Mouse (Mus musculus) hindbrain, embryonic 12.5 days (tissue): ENCODE data around the gene 4930595D18Rik. TPM values are rescaled to one million over a fixed set of nuclear protein-coding genes. Genes with fewer than 3 reads are reported as not detected.
A peak's percentile ranks its signal among the peaks of the same experiment; 100 is the strongest.

ENCODE experiments used
- ATAC-seq: fragments of 200-750 bp; cut with Nextera tagmentation; 2 replicates; pipeline ENCODE4 v1.8.0; 2017; ENCODE audit warnings: moderate TSS enrichment; ENCODE audit not compliant: low FRiP score
- H3K27ac ChIP-seq: fragments of 300-500 bp; sonication (generic); 2 replicates; pipeline ENCODE4 v1.5.1; 2016; ENCODE audit warnings: mild to moderate bottlenecking
- H3K27me3 ChIP-seq: fragments of 300-500 bp; sonication (generic); 2 replicates; pipeline ENCODE4 v1.6.1; 2016; ENCODE audit warnings: mild to moderate bottlenecking
- H3K36me3 ChIP-seq: fragments of 300-500 bp; sonication (generic); 2 replicates; pipeline ENCODE4 v1.6.1; 2016; ENCODE audit warnings: mild to moderate bottlenecking
- H3K4me1 ChIP-seq: fragments of 300-500 bp; sonication (generic); 2 replicates; pipeline ENCODE4 v1.6.1; 2016
- H3K4me2 ChIP-seq: fragments of 300-500 bp; sonication (generic); replicated peaks from 2 replicates; pipeline ENCODE4 v1.6.1; 2016; ENCODE audit warnings: mild to moderate bottlenecking
- H3K4me3 ChIP-seq: fragments of 300-500 bp; sonication (generic); 2 replicates; pipeline ENCODE4 v1.5.1; 2016; ENCODE audit warnings: mild to moderate bottlenecking
- H3K9ac ChIP-seq: fragments of 300-500 bp; sonication (generic); 2 replicates; pipeline ENCODE4 v1.6.1; 2016; ENCODE audit warnings: mild to moderate bottlenecking, moderate library complexity
- H3K9me3 ChIP-seq: fragments of 300-500 bp; sonication (generic); replicated peaks from 2 replicates; pipeline ENCODE4 v1.6.1; 2016; ENCODE audit warnings: mild to moderate bottlenecking
- WGBS: fragments of 180-500 bp; shearing (Covaris S2); methylation state at CpG from one replicate; pipeline ENCODE4 v1.1.7; 2016; 5-methylcytosine and 5-hydroxymethylcytosine counted together
- polyA plus RNA-seq: library from polyadenylated mRNA; unstranded; fragments of >200 nt; fragmentation: Nextera tagmentation; extraction: Ambion mirVana; gene quantifications from 2 replicates; pipeline ENCODE4 v1.2.1, GENCODE M21; 2016

4930595D18Rik gene
- not detected in 2 replicates for polyA plus RNA-seq

- Histone ChIP-seq H3K27ac (no peak within 1 kb of the TSS), H3K27me3 (no peaks in the 10 kb centered on the region), H3K4me1 (no peaks in the 10 kb centered on the region), H3K4me3 (no peak within 1 kb of the TSS), H3K4me2 (no peak within 1 kb of the TSS), H3K36me3 (0 out of 2 replicates have a peak, but pooled peaks cover 4% of the 10 kb centered on the region), H3K9ac (no peak within 1 kb of the TSS), H3K9me3 (no peaks in the 10 kb centered on the region)
- ATAC-seq: no peak
- 74% methylated on average over 5 of the region's 5 CpGs for WGBS
These were observed at the start of gene 4930595D18Rik for GRCm38 (mm10) chr12:111184476-111184875. Gene 4930595D18Rik, minus strand, starts transcription at chr12:111184491.

- H3K9me3 ChIP-seq: no peaks in the 10 kb centered on the region
- peaks cover 21% of the 10 kb centered on the region; the same call in 1 of the 2 replicates for H3K36me3 ChIP-seq
- WGBS: 90% methylated on average over 4 of the region's 4 CpGs
- no peak overlapping the region for H3K4me2 ChIP-seq
- no peak for ATAC-seq
- peaks cover 6% of the 10 kb centered on the region for H3K4me1 ChIP-seq
- no peak overlapping the region for H3K27ac ChIP-seq
- H3K4me3 ChIP-seq: no peak overlapping the region
- H3K9ac ChIP-seq: no peak overlapping the region
- no peaks in the 10 kb centered on the region for H3K27me3 ChIP-seq
These were observed 49.5 kb upstream of the 4930595D18Rik start for GRCm38 (mm10) chr12:111233798-111234197.

GRCm38 (mm10) chr12:111230793-111231192 is 46.5 kb upstream of the 4930595D18Rik start:
- no peaks in the 10 kb centered on the region for H3K4me1 ChIP-seq
- no peak overlapping the region for H3K27ac ChIP-seq
- no peak overlapping the region for H3K9ac ChIP-seq
- no peaks in the 10 kb centered on the region for H3K27me3 ChIP-seq
- ATAC-seq: no peak
- H3K9me3 ChIP-seq: no peaks in the 10 kb centered on the region
- peaks cover 6% of the 10 kb centered on the region; the same call in 1 of the 2 replicates for H3K36me3 ChIP-seq
- no peak overlapping the region for H3K4me2 ChIP-seq
- 93% methylated on average over 2 of the region's 2 CpGs for WGBS
- no peak overlapping the region for H3K4me3 ChIP-seq

- Histone ChIP-seq H3K36me3 (no peaks in the 10 kb centered on the region), H3K4me3 (no peak overlapping the region), H3K9ac (no peak overlapping the region), H3K9me3 (no peaks in the 10 kb centered on the region), H3K4me2 (no peak overlapping the region), H3K4me1 (no peaks in the 10 kb centered on the region; the same call in 1 of the 2 replicates), H3K27ac (no peak overlapping the region), H3K27me3 (no peaks in the 10 kb centered on the region)
- WGBS: 95% methylated on average over 5 of the region's 5 CpGs
- no peak for ATAC-seq
These were observed 44.2 kb upstream of the 4930595D18Rik start for GRCm38 (mm10) chr12:111228488-111228887.

- H3K9ac ChIP-seq: no peak overlapping the region
- WGBS: 85% methylated on average over 4 of the region's 4 CpGs
- peaks cover 8% of the 10 kb centered on the region for H3K36me3 ChIP-seq
- ATAC-seq: no peak
- H3K4me1 ChIP-seq: no peaks in the 10 kb centered on the region; the same call in 1 of the 2 replicates
- no peak overlapping the region for H3K4me2 ChIP-seq
- 0 out of 2 replicates have a peak, but pooled peaks cover 2% of the 10 kb centered on the region for H3K9me3 ChIP-seq
- H3K4me3 ChIP-seq: no peak overlapping the region
- H3K27me3 ChIP-seq: no peaks in the 10 kb centered on the region
- H3K27ac ChIP-seq: no peak overlapping the region
These were observed 43.1 kb upstream of the 4930595D18Rik start for GRCm38 (mm10) chr12:111227410-111227809.

- Histone ChIP-seq H3K4me2 (no peak overlapping the region), H3K4me1 (no peaks in the 10 kb centered on the region; the same call in 1 of the 2 replicates), H3K27me3 (no peaks in the 10 kb centered on the region), H3K9me3 (peaks cover 15% of the 10 kb centered on the region), H3K36me3 (peaks cover 28% of the 10 kb centered on the region), H3K9ac (no peak overlapping the region), H3K4me3 (no peak overlapping the region), H3K27ac (peak overlapping the region; percentile 1; the same call in 1 of the 2 replicates)
- ATAC-seq: no peak
- WGBS: 79% methylated on average over 10 of the region's 10 CpGs
These were observed 41.0 kb upstream of the 4930595D18Rik start for GRCm38 (mm10) chr12:111225197-111225780.

- Histone ChIP-seq H3K9me3 (peaks cover 15% of the 10 kb centered on the region), H3K4me3 (no peak overlapping the region), H3K4me2 (no peak overlapping the region), H3K4me1 (no peaks in the 10 kb centered on the region), H3K9ac (no peak overlapping the region), H3K27me3 (no peaks in the 10 kb centered on the region), H3K36me3 (peaks cover 34% of the 10 kb centered on the region), H3K27ac (no peak overlapping the region)
- ATAC-seq: no peak
- WGBS: 92% methylated on average over 6 of the region's 6 CpGs
These were observed 34.6 kb upstream of the 4930595D18Rik start for GRCm38 (mm10) chr12:111218867-111219266.

GRCm38 (mm10) chr12:111211729-111212128 is 27.4 kb upstream of the 4930595D18Rik start:
- Histone ChIP-seq H3K27me3 (no peaks in the 10 kb centered on the region), H3K9ac (no peak overlapping the region), H3K27ac (no peak overlapping the region), H3K9me3 (no peaks in the 10 kb centered on the region), H3K4me2 (no peak overlapping the region), H3K4me3 (no peak overlapping the region), H3K36me3 (no peaks in the 10 kb centered on the region), H3K4me1 (no peaks in the 10 kb centered on the region)
- WGBS: 79% methylated on average over 5 of the region's 5 CpGs
- ATAC-seq: no peak

- Histone ChIP-seq H3K27me3 (no peaks in the 10 kb centered on the region), H3K9me3 (no peaks in the 10 kb centered on the region), H3K27ac (no peak overlapping the region), H3K4me3 (no peak overlapping the region), H3K4me2 (no peak overlapping the region), H3K4me1 (peaks cover 9% of the 10 kb centered on the region), H3K9ac (no peak overlapping the region), H3K36me3 (no peaks in the 10 kb centered on the region)
- no peak for ATAC-seq
- 89% methylated on average over 3 of the region's 3 CpGs for WGBS
These were observed 23.4 kb upstream of the 4930595D18Rik start for GRCm38 (mm10) chr12:111207641-111208040.

GRCm38 (mm10) chr12:111203945-111204344 is 19.7 kb upstream of the 4930595D18Rik start:
- H3K27me3 ChIP-seq: no peaks in the 10 kb centered on the region
- peaks cover 9% of the 10 kb centered on the region for H3K4me1 ChIP-seq
- 57% methylated on average over 3 of the region's 3 CpGs for WGBS
- H3K36me3 ChIP-seq: no peaks in the 10 kb centered on the region; the same call in 1 of the 2 replicates
- H3K4me3 ChIP-seq: no peak overlapping the region
- no peak for ATAC-seq
- no peaks in the 10 kb centered on the region for H3K9me3 ChIP-seq
- H3K4me2 ChIP-seq: no peak overlapping the region
- no peak overlapping the region for H3K9ac ChIP-seq
- H3K27ac ChIP-seq: no peak overlapping the region

GRCm38 (mm10) chr12:111203076-111203475 is 18.8 kb upstream of the 4930595D18Rik start:
- H3K27me3 ChIP-seq: no peaks in the 10 kb centered on the region
- no peaks in the 10 kb centered on the region; the same call in 1 of the 2 replicates for H3K36me3 ChIP-seq
- peaks cover 9% of the 10 kb centered on the region for H3K4me1 ChIP-seq
- no peaks in the 10 kb centered on the region for H3K9me3 ChIP-seq
- H3K4me3 ChIP-seq: no peak overlapping the region
- ATAC-seq: no peak
- no peak overlapping the region for H3K27ac ChIP-seq
- 62% methylated on average over 10 of the region's 10 CpGs for WGBS
- H3K9ac ChIP-seq: no peak overlapping the region
- no peak overlapping the region for H3K4me2 ChIP-seq

- Histone ChIP-seq H3K9me3 (no peaks in the 10 kb centered on the region), H3K4me1 (peaks cover 18% of the 10 kb centered on the region), H3K4me3 (no peak overlapping the region), H3K36me3 (no peaks in the 10 kb centered on the region; the same call in 1 of the 2 replicates), H3K9ac (no peak overlapping the region), H3K27me3 (no peaks in the 10 kb centered on the region), H3K4me2 (no peak overlapping the region), H3K27ac (no peak overlapping the region)
- no peak for ATAC-seq
- WGBS: 85% methylated on average over 4 of the region's 4 CpGs
These were observed 12.3 kb upstream of the 4930595D18Rik start for GRCm38 (mm10) chr12:111196548-111196947.

GRCm38 (mm10) chr12:111193331-111193730 is 9.0 kb upstream of the 4930595D18Rik start:
- Histone ChIP-seq H3K4me2 (no peak overlapping the region), H3K9me3 (no peaks in the 10 kb centered on the region), H3K9ac (0 out of 2 replicates have a peak overlapping the region, but pooled peaks have one; percentile 23), H3K27me3 (no peaks in the 10 kb centered on the region), H3K4me1 (peaks cover 18% of the 10 kb centered on the region), H3K4me3 (no peak overlapping the region), H3K27ac (0 out of 2 replicates have a peak overlapping the region, but pooled peaks have one; percentile 19), H3K36me3 (peaks cover 4% of the 10 kb centered on the region; the same call in 1 of the 2 replicates)
- ATAC-seq: no peak
- 75% methylated on average over 9 of the region's 9 CpGs for WGBS
